Comparison of ENCODE assay signal across 24 mouse cellular contexts in genomic region chr6:41161693-41162092, GRCm38 (mm10).
"Had no signal": no experiment of that assay in that cellular context is flagged by ENCODE, and none has a peak within 500 bp of the region (broad histone marks: within the 10 kb centered on the region; RNA-seq: fewer than 3 reads in every experiment).

No protein-coding gene starts in this region.

- H3K9ac ChIP-seq: heart, embryonic 13.5 days; heart, embryonic 15.5 days; hindbrain, embryonic 13.5 days; hindbrain, embryonic 15.5 days; limb, embryonic 12.5 days had no signal

- H3K36me3 ChIP-seq: heart, embryonic 13.5 days; heart, embryonic 15.5 days; hindbrain, embryonic 13.5 days; hindbrain, embryonic 15.5 days; limb, embryonic 10.5 days; limb, embryonic 12.5 days had no signal

- H3K4me3 ChIP-seq: heart, adult 2 months; heart, embryonic 13.5 days; heart, embryonic 15.5 days; hindbrain, embryonic 13.5 days; hindbrain, embryonic 15.5 days; layer of hippocampus, adult 2 months; left cerebral cortex, adult 2 months; limb, embryonic 10.5 days; limb, embryonic 12.5 days had no signal

- H3K4me2 ChIP-seq: heart, embryonic 11.5 days; heart, embryonic 13.5 days; heart, embryonic 15.5 days; hindbrain, embryonic 13.5 days; hindbrain, embryonic 15.5 days; limb, embryonic 12.5 days had no signal

- DNase-seq: gastrocnemius, postnatal 14 days; gastrocnemius, postnatal 36 days; heart, adult 11 months; heart, adult 2 months; heart, postnatal 14 days; heart, postnatal 36 days; kidney, adult 11 months; kidney, adult 2 months; kidney, adult 9 months; kidney, postnatal 10 days; kidney, postnatal 25 days; kidney, postnatal 4 days; liver had no signal

- H3K9me3 ChIP-seq: heart, embryonic 13.5 days; heart, embryonic 15.5 days; hindbrain, embryonic 13.5 days; hindbrain, embryonic 15.5 days; limb, embryonic 10.5 days; limb, embryonic 12.5 days had no signal

- H3K27me3 ChIP-seq: heart, embryonic 13.5 days; heart, embryonic 15.5 days; hindbrain, embryonic 13.5 days; hindbrain, embryonic 15.5 days; limb, embryonic 12.5 days had no signal

- ATAC-seq: hindbrain, postnatal 0 days; intestine, embryonic 16.5 days had no signal

- H3K27ac ChIP-seq: heart, adult 2 months; heart, embryonic 13.5 days; heart, embryonic 15.5 days; hindbrain, embryonic 13.5 days; hindbrain, embryonic 15.5 days; hindbrain, postnatal 0 days; layer of hippocampus, adult 2 months; left cerebral cortex, adult 2 months; limb, embryonic 10.5 days; limb, embryonic 12.5 days had no signal

- H3K4me1 ChIP-seq: heart, embryonic 13.5 days; heart, embryonic 15.5 days; hindbrain, embryonic 13.5 days; hindbrain, embryonic 15.5 days; limb, embryonic 10.5 days; limb, embryonic 12.5 days had no signal
